Mouse (Mus musculus) MEL (cell line): ENCODE measurements around the gene Srsf7.

Source experiments
- BHLHE40 ChIP-seq: IDR thresholded peaks from 2 replicates; pipeline ENCODE4 v1.6.1; 2012; ENCODE audit warnings: low read depth, mild to moderate bottlenecking, inconsistent platforms, low read length, improper control_type of control experiment, borderline replicate concordance
- CHD1 ChIP-seq: IDR thresholded peaks from 2 replicates; pipeline ENCODE4 v1.6.1; 2012; ENCODE audit warnings: low read depth, mild to moderate bottlenecking, inconsistent platforms, low read length, improper control_type of control experiment
- CHD2 ChIP-seq: IDR thresholded peaks from 2 replicates; pipeline ENCODE4 v1.6.1; 2011; ENCODE audit warnings: low read length, improper control_type of control experiment
- CTCF ChIP-seq, 3 experiments: IDR thresholded peaks in 2 of 3; conservative IDR thresholded peaks in 1 of 3; 2 replicates each; pipeline ENCODE4 v1.5.1; 2011 to 2012; ENCODE audit warnings: low read length in 3 of 3, low read depth in 2 of 3, mild to moderate bottlenecking in 2 of 3, improper control_type of control experiment in 1 of 3, inconsistent platforms in 1 of 3, mixed read lengths in 1 of 3, moderate library complexity in 1 of 3; ENCODE audit not compliant: control insufficient read depth in 1 of 3, insufficient read depth in 1 of 3, poor library complexity in 1 of 3, severe bottlenecking in 1 of 3
- ELF1 ChIP-seq: IDR thresholded peaks from 2 replicates; pipeline ENCODE4 v1.6.1; 2014; ENCODE audit warnings: low read depth, mild to moderate bottlenecking, inconsistent platforms, low read length, improper control_type of control experiment, moderate library complexity
- EP300 ChIP-seq, 2 experiments: IDR thresholded peaks; 2 replicates each; pipeline ENCODE4 v1.6.1; 2011; ENCODE audit warnings: improper control_type of control experiment in 2 of 2, low read length in 2 of 2, low read depth in 1 of 2, mild to moderate bottlenecking in 1 of 2
- MAFK ChIP-seq: IDR thresholded peaks from 2 replicates; pipeline ENCODE4 v1.6.1; 2011; ENCODE audit warnings: low read depth, mild to moderate bottlenecking, low read length, improper control_type of control experiment, borderline replicate concordance
- MAX ChIP-seq: IDR thresholded peaks from 2 replicates; pipeline ENCODE4 v1.6.1; 2011; ENCODE audit warnings: low read length, improper control_type of control experiment
- MYC ChIP-seq: IDR thresholded peaks from 2 replicates; pipeline ENCODE4 v1.6.1; 2011; ENCODE audit warnings: low read depth, mild to moderate bottlenecking, low read length, improper control_type of control experiment, moderate library complexity
- POLR2A ChIP-seq, 2 experiments: IDR thresholded peaks; 2 replicates each; pipeline ENCODE4 v1.6.1; 2011 to 2012; ENCODE audit warnings: low read length in 2 of 2, mild to moderate bottlenecking in 2 of 2, control low read depth in 1 of 2, improper control_type of control experiment in 1 of 2, low read depth in 1 of 2, moderate library complexity in 1 of 2; ENCODE audit not compliant: control insufficient read depth in 1 of 2, insufficient read depth in 1 of 2, poor library complexity in 1 of 2
- SMC3 ChIP-seq: IDR thresholded peaks from 2 replicates; pipeline ENCODE4 v1.6.1; 2011; ENCODE audit warnings: low read depth, low read length, improper control_type of control experiment
- USF1 ChIP-seq: IDR thresholded peaks from 2 replicates; pipeline ENCODE4 v1.6.1; 2014; ENCODE audit warnings: low read depth, mild to moderate bottlenecking, inconsistent platforms, low read length, improper control_type of control experiment, moderate library complexity

DNA sequence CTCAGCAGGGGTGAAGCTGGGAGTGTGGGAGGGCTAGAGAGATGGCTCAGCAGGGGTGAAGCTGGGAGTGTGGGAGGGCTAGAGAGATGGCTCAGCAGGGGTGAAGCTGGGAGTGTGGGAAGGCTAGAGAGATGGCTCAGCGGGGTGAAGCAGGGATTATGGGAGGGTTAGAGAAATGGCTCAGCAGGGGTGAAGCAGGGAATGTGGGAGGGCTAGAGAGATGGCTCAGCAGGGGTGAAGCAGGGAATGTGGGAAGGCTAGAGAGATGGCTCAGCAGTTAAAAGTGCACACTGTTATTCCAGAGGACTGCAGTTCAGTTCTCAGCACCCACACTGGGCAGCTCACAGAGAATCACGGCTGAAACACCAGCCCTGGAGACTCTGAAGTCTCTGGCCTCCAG, 53.5 kb downstream of the Srsf7 start:
- TF ChIP-seq CTCF (IDR thresholded peaks at IDR 0.05 in 2 of 3, conservative IDR thresholded peaks at IDR 0.05 in 1 of 3; ENCODE audit: control insufficient read depth in 1 of 3, insufficient read depth in 1 of 3, low read depth in 2 of 3, low read length in 3 of 3, poor library complexity in 1 of 3, severe bottlenecking in 1 of 3) (no peak), ELF1 (no peak), USF1 (no peak), BHLHE40 (no peak), SMC3 (no peak), MAX (no peak), CHD2 (no peak), CHD1 (no peak), EP300 (IDR thresholded peaks at IDR 0.05; ENCODE audit: low read depth in 1 of 2, low read length in 2 of 2) (no peak), MYC (no peak), MAFK (no peak), POLR2A (IDR thresholded peaks at IDR 0.05; ENCODE audit: control insufficient read depth in 1 of 2, insufficient read depth in 1 of 2, low read depth in 1 of 2, low read length in 2 of 2, poor library complexity in 1 of 2) (no peak)
